Mouse (Mus musculus): ENCODE measurements around the gene Defb6.

GRCm38 (mm10) chr8:19239616-19240015, 14.3 kb downstream of the Defb6 start, which contains the start of gene Defb46:
- TF ChIP-seq CTCF (IDR thresholded peaks at IDR 0.05) (no peak), EP300 (IDR thresholded peaks at IDR 0.05) (no peak)
